Comparison of ENCODE assay signal across 9 mouse cellular contexts in the genomic region with DNA sequence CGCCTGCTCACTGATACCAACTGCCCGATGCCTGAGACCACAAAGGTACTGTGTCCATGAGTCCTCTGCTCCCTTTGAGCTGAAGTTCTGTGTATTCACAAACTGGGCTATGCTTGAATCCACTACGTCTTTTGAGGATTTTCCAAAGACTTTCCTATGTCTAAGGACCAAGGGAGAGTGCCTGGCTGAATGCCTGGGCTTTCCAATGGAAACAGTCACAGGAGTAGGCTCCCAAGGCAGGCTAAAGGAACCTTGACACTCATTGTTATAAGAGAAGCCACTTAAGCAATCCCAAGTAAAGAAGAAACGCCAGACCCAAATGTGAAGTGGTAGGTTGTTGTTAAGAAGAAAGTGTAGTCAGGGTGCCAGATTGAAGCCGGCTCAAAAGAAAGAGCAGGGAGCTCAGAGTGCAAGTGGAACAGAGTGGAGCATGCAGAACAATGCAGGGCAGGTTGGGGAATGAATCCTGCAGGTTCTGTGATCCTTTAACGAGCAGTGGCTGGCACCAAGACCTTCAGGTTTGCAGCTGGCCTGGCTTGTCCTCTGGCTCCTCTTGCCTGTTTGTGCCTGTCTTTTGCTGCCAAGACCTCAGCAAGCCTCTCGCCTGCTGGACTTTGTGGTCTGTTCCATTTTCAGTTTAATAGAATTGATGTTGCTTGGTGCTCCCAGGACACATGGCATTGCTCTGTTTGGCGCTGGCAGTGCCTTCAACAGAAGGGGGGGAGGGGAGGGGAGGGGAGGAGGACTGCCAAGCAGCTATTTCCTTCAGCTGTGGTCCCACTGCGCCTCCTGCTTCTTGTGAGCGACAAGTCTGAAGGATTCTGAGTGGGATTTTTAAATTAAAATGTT. TPM values are rescaled to one million over a fixed set of nuclear protein-coding genes. Genes with fewer than 3 reads are reported as not detected.
DNase-seq lines count a peak whose midpoint lies in the region; ATAC-seq and TF ChIP-seq lines count a peak whose summit lies in the region.
"Had no signal": no experiment of that assay in that cellular context is flagged by ENCODE, and none has a peak within 500 bp of the region (broad histone marks: within the 10 kb centered on the region; RNA-seq: fewer than 3 reads in every experiment).

No protein-coding gene starts in this region.

- peak; percentile 91 for ATAC-seq in forebrain, postnatal 0 days
- ATAC-seq in midbrain, embryonic 16.5 days = peak; percentile 80

- H3K27ac ChIP-seq in forebrain, postnatal 0 days (ENCODE audit: low read depth, low read length) = no peak overlapping the region
- H3K27ac ChIP-seq in midbrain, embryonic 16.5 days (ENCODE audit: low read length) = no peak overlapping the region
- H3K27ac ChIP-seq: lung, embryonic 15.5 days had no signal

- no peak overlapping the region for H3K9ac ChIP-seq in forebrain, postnatal 0 days
- H3K9ac ChIP-seq in midbrain, embryonic 16.5 days (ENCODE audit: low read depth, low read length) = no peak overlapping the region
- H3K9ac ChIP-seq: lung, embryonic 15.5 days had no signal

- WGBS in forebrain, postnatal 0 days = 31% methylated on average over 10 of the region's 10 CpGs
- 67% methylated on average over 10 of the region's 10 CpGs for WGBS in midbrain, embryonic 16.5 days

- no peaks in the 10 kb centered on the region for H3K9me3 ChIP-seq in forebrain, postnatal 0 days (ENCODE audit: low read length)
- H3K9me3 ChIP-seq in midbrain, embryonic 16.5 days (replicated peaks; ENCODE audit: control insufficient read depth, low read length, poor library complexity, severe bottlenecking) = no peaks in the 10 kb centered on the region
- H3K9me3 ChIP-seq: lung, embryonic 15.5 days had no signal

- H3K27me3 ChIP-seq in forebrain, postnatal 0 days (ENCODE audit: insufficient read depth, low read length) = no peaks in the 10 kb centered on the region
- no peaks in the 10 kb centered on the region for H3K27me3 ChIP-seq in midbrain, embryonic 16.5 days (ENCODE audit: control insufficient read depth, insufficient read depth, low read depth, low read length)
- H3K27me3 ChIP-seq: lung, embryonic 15.5 days had no signal

- peak; percentile 22 for DNase-seq in adrenal gland, postnatal 14 days
- DNase-seq in adrenal gland, postnatal 25 days = no peak
- peak; percentile 45 for DNase-seq in layer of hippocampus, adult 11-12 months (ENCODE audit: low spot score)
- DNase-seq in layer of hippocampus, adult 9-10 months (ENCODE audit: low spot score) = no peak
- DNase-seq in forebrain, postnatal 0 days = peak; percentile 83
- no peak for DNase-seq in frontal cortex, adult 2 months (ENCODE audit: extremely low spot score in 1 of 2, low spot score in 1 of 2)
- DNase-seq in adrenal gland, adult 18-20 months (ENCODE audit: low spot score in 2 of 2) = no peak

- H3K4me2 ChIP-seq in forebrain, postnatal 0 days (ENCODE audit: low read depth) = no peak overlapping the region
- H3K4me2 ChIP-seq in midbrain, embryonic 16.5 days (ENCODE audit: low read length) = no peak overlapping the region
- H3K4me2 ChIP-seq: lung, embryonic 15.5 days had no signal

- no peaks in the 10 kb centered on the region for H3K36me3 ChIP-seq in forebrain, postnatal 0 days (ENCODE audit: insufficient read depth)
- no peaks in the 10 kb centered on the region for H3K36me3 ChIP-seq in midbrain, embryonic 16.5 days (ENCODE audit: control insufficient read depth, insufficient read depth, low read length)
- H3K36me3 ChIP-seq: lung, embryonic 15.5 days had no signal

- peak; percentile 53 for TF ChIP-seq CTCF in forebrain, postnatal 0 days (IDR thresholded peaks at IDR 0.05; ENCODE audit: low read depth)

- no peak overlapping the region for H3K4me3 ChIP-seq in forebrain, postnatal 0 days (ENCODE audit: low read depth, low read length)
- H3K4me3 ChIP-seq in midbrain, embryonic 16.5 days (ENCODE audit: low read depth, low read length) = no peak overlapping the region
- H3K4me3 ChIP-seq: lung, embryonic 15.5 days had no signal

- H3K4me1 ChIP-seq in forebrain, postnatal 0 days (ENCODE audit: insufficient read depth) = no peaks in the 10 kb centered on the region
- no peaks in the 10 kb centered on the region for H3K4me1 ChIP-seq in midbrain, embryonic 16.5 days (ENCODE audit: control insufficient read depth, insufficient read depth, low read length)
- H3K4me1 ChIP-seq: lung, embryonic 15.5 days had no signal

RNA-seq across cellular contexts. Expression of a gene that starts 22.9 kb away (rescaled TPM):
- 4.5 and 6.6 TPM in 2 replicates for total RNA-seq in adrenal gland, postnatal 14 days (2021)
- total RNA-seq in adrenal gland, postnatal 25 days (2021) = 5.3 TPM in 2 replicates
- 33.3 and 35.2 TPM in 2 replicates for total RNA-seq in forebrain, postnatal 0 days (2014; rRNA removed)
- 34.0 and 34.6 TPM in 2 replicates for polyA plus RNA-seq in forebrain, postnatal 0 days (2015; fragmentation: Nextera tagmentation; extraction: Ambion mirVana)
- 20.8 and 23.9 TPM in 2 replicates for polyA plus RNA-seq in midbrain, embryonic 16.5 days (2015; fragmentation: Nextera tagmentation; extraction: Ambion mirVana)
- 46.6 and 51.3 TPM in 2 replicates for polyA plus RNA-seq in frontal cortex, adult 2 months (2012; rRNA removed)
- total RNA-seq in adrenal gland, adult 18-20 months (2021) = 10 to 100 TPM; 14.7 to 45.1 TPM

Comparison
In these comparisons a context has a peak if more than half of its experiments do, and no peak if none do; other contexts are left out.
1. DNase-seq: peak in adrenal gland, postnatal 14 days (single experiment), layer of hippocampus, adult 11-12 months (single experiment) and forebrain, postnatal 0 days (single experiment); none in adrenal gland, postnatal 25 days (single experiment), layer of hippocampus, adult 9-10 months (single experiment), frontal cortex, adult 2 months (0 of 2) and adrenal gland, adult 18-20 months (0 of 2).